Mouse (Mus musculus) skeletal muscle tissue, adult 2 months (tissue): ENCODE results near the gene Arl16.

Experiments used
- DNase-seq: peaks from one replicate; pipeline ENCODE4 v3.0.0-alpha.2; 2012; ENCODE audit warnings: low read depth, low spot score

Arl16 gene

DNA sequence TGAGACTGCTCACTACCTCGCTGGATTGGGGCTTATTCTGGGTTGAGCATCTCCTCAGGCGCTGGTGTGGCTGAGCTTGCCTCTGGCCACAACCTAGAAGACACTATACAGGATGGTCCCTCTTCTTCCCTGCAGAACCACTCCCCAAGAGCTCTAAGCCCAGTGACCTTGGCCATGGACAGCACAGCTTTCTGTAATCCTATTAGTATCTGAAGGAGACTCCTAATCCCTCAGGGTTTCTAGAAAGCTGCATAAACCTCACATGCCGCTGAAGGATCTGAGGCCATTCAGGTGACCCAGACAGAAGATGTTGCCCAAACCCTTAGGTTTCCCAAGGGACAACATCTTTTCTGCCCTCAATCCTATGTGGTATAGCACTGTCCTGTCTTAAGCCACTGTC lies 15.2 kb downstream of the Arl16 start:
- no peak for DNase-seq

DNA sequence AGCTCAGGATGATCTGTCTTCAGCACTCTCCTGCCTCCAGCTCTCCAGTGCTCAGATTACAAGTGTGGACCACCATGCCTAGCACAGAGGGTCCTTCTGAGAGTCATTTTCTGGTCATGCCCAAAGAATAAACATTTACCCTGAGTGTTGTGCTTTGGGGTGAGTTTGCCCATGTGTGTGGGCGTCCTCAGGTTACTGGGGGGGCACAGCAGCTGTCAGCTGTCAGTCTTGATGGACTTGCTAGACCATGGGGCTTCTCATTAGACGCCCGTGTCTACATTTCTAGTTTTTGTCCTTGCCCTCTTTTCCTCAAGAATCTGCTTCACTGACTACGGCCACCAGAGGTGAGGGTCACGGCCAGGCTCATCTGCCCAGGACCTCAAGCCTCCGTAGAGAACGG lies 20.2 kb downstream of the Arl16 start:
- DNase-seq = no peak

- no peak for DNase-seq
These were observed 21.9 kb downstream of the Arl16 start for GRCm38 (mm10) chr11:120445475-120445874.

DNA sequence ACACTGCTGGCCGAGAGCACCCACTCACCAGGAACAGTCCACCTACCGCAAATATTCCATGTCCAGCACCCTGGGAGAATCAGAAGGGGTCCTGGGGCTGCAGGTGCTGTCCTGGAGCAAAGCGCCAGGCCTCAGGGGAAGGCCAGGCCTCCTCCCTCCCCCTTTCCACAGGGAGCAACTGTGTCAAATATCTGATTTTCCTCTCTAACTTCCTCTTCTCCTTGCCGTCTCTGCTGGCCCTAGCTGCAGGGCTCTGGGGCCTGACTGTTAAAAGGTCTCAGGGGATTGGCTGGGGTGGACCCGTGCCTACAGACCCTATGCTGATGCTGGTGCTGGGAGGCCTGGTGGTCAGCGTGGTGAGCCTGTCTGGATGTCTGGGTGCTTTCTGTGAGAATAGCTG lies 23.3 kb downstream of the Arl16 start:
- DNase-seq = no peak

GRCm38 (mm10) chr11:120442765-120443280 lies 24.6 kb downstream of the Arl16 start:
- no peak for DNase-seq

- no peak for DNase-seq
These were observed 25.1 kb downstream of the Arl16 start, which contains the start of gene Tspan10 for GRCm38 (mm10) chr11:120442344-120442743. Gene Tspan10 (plus strand): TSS chr11:120442644.

GRCm38 (mm10) chr11:120437857-120438385 lies 29.5 kb downstream of the Arl16 start:
- DNase-seq = no peak

- DNase-seq = peak; percentile 76
These were observed 30.1 kb downstream of the Arl16 start, which contains the start of gene Nploc4 for GRCm38 (mm10) chr11:120437152-120437856. Gene Nploc4 (minus strand): TSS chr11:120437708.

GRCm38 (mm10) chr11:120426727-120427126 lies 40.7 kb downstream of the Arl16 start:
- no peak for DNase-seq

GRCm38 (mm10) chr11:120423569-120424295 lies 43.7 kb downstream of the Arl16 start:
- DNase-seq = peak; percentile 76

DNA sequence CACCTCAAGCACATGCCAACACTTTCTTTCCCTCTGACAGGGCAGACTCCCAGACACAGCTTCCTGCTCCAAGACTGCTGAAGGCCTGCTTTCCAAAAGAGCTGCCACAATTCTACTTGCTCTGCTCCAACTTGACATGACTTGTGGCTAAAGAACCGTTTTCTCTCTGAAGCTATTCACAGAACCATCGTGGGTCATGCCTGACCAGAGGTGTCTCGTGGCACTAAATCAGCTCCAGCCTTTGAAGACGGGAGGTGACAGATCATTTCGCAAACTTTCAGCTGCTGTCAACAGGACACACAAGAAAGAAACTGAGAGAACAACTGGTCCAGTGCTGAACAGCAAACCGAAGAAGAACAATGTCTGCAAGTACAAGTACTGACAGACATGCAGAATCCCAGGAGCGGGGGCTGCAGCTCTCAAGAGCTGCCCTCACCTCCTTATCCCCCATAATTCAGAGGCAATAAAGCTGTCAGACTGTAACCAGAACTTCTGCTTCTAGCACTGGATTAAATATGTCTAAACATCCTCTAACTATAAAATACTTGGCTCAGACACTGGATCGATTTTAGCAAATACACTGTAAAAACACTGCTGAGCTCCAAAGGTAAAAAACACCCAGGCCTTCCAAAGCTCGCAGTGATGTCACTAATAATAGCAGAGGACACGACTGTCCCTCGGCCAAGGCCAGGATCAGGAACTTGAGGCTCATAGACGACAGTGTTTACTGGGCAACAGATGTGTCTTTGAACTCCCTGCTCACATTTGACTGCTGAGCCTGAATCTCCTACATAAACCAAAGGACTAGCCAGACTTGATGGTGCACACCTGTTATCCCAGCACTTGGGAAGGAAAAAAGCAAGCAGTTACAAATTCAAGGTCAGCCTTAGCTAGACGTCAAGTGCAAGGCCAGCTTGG lies 44.5 kb downstream of the Arl16 start:
- DNase-seq = peak; percentile 47

DNA sequence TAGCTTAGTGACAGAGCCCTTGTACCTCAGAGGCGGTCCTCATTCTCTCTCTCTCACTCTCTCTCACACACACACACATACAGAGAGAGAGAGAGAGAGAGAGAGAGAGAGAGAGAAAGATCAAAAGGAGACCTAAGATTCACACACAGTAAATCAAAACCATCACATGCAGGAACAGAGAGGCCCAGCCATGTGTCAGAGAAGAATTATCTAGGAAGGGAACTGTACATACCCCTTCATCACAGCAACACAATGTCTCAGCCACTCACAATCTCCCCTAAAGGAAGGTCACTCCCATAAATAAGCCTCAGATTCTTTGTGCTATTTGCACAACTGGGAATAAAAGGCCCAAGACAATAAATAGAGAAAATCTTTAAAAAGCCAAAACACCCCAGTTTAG lies 48.8 kb downstream of the Arl16 start:
- no peak for DNase-seq

- DNase-seq = no peak
These were observed 49.6 kb downstream of the Arl16 start for GRCm38 (mm10) chr11:120417852-120418251.
